Mouse (Mus musculus): ENCODE data around the gene Nxf7.

- TF ChIP-seq POLR2A (IDR thresholded peaks at IDR 0.05; ENCODE audit: extremely low read depth, insufficient read depth, low read length) (no peak), CTCF (IDR thresholded peaks at IDR 0.05; ENCODE audit: extremely low read depth, insufficient read depth, low read length) (no peak)
These were observed 481 bp downstream of the Nxf7 start for GRCm38 (mm10) chrX:135598096-135598495.
